Mouse (Mus musculus) adrenal gland, postnatal 36 days (tissue): ENCODE data around the gene Dysf. TPM values are rescaled to one million over a fixed set of nuclear protein-coding genes. Genes with fewer than 3 reads are reported as not detected.
A peak's percentile ranks its signal among the peaks of the same experiment; 100 is the strongest.

Experiments used
- DNase-seq, 2 experiments: peaks; one replicate each; pipeline ENCODE4 v3.0.0; 2021; ENCODE audit warnings: mixed read lengths in 1 of 2
- total RNA-seq, 2 experiments: library from RNA; stranded (reverse); gene quantifications; 2 replicates each; pipeline ENCODE4 v1.2.3; 2021

Dysf gene
- total RNA-seq, 2 experiments from 2014 or later: 47.5 to 51.0 TPM

- no peak for DNase-seq
These were observed 41.8 kb downstream of the Dysf start for GRCm38 (mm10) chr6:84050238-84050637.

GRCm38 (mm10) chr6:84051032-84051431, 42.6 kb downstream of the Dysf start:
- DNase-seq: peak in 1 of 2 experiments; percentile 32

GRCm38 (mm10) chr6:84053874-84054530, 45.6 kb downstream of the Dysf start:
- peak; percentile 39 to 59 for DNase-seq

GRCm38 (mm10) chr6:84055619-84056018, 47.2 kb downstream of the Dysf start:
- no peak for DNase-seq

- DNase-seq: no peak
These were observed 48.8 kb downstream of the Dysf start for GRCm38 (mm10) chr6:84057216-84057615.

GRCm38 (mm10) chr6:84058671-84059141, 50.3 kb downstream of the Dysf start:
- DNase-seq: peak; percentile 86 to 89

- DNase-seq: no peak
These were observed 51.5 kb downstream of the Dysf start for GRCm38 (mm10) chr6:84059771-84060414.

- DNase-seq: peak; percentile 68 to 77
These were observed 52.9 kb downstream of the Dysf start for GRCm38 (mm10) chr6:84061328-84061727.

GRCm38 (mm10) chr6:84062541-84062940, 54.2 kb downstream of the Dysf start:
- DNase-seq: no peak

GRCm38 (mm10) chr6:84068236-84068635, 59.8 kb downstream of the Dysf start:
- no peak for DNase-seq

- peak; percentile 39 to 40 for DNase-seq
These were observed 61.9 kb downstream of the Dysf start for GRCm38 (mm10) chr6:84070251-84070650.

GRCm38 (mm10) chr6:84072574-84072973, 64.2 kb downstream of the Dysf start:
- DNase-seq: peak in 1 of 2 experiments; percentile 42

- DNase-seq: no peak
These were observed 69.8 kb downstream of the Dysf start for GRCm38 (mm10) chr6:84078172-84078571.

GRCm38 (mm10) chr6:84080631-84081030, 72.2 kb downstream of the Dysf start:
- DNase-seq: no peak

- DNase-seq: no peak
These were observed 76.4 kb downstream of the Dysf start for GRCm38 (mm10) chr6:84084757-84085156.

GRCm38 (mm10) chr6:84093473-84093872, 85.1 kb downstream of the Dysf start:
- peak; percentile 31 to 33 for DNase-seq

- peak in 1 of 2 experiments; percentile 39 for DNase-seq
These were observed 86.1 kb downstream of the Dysf start for GRCm38 (mm10) chr6:84094536-84094935.

GRCm38 (mm10) chr6:84094998-84095397, 86.6 kb downstream of the Dysf start:
- peak; percentile 73 to 81 for DNase-seq

- DNase-seq: peak; percentile 25 to 61
These were observed 87.5 kb downstream of the Dysf start for GRCm38 (mm10) chr6:84095882-84096281.

GRCm38 (mm10) chr6:84102002-84102401, 93.6 kb downstream of the Dysf start:
- DNase-seq: no peak

GRCm38 (mm10) chr6:84105148-84106022, 97.0 kb downstream of the Dysf start:
- peak; percentile 17 to 29 for DNase-seq

GRCm38 (mm10) chr6:84106082-84106481, 97.7 kb downstream of the Dysf start:
- DNase-seq: no peak

GRCm38 (mm10) chr6:84110377-84110776, 102.0 kb downstream of the Dysf start:
- no peak for DNase-seq
